Mouse (Mus musculus) hindbrain, embryonic 11.5 days (tissue): Measurements from ENCODE around the gene Bend5. TPM values are rescaled to one million over a fixed set of nuclear protein-coding genes. Genes with fewer than 3 reads are reported as not detected.
A peak's percentile ranks its signal among the peaks of the same experiment; 100 is the strongest.

Experiments used
- ATAC-seq: fragments of 200-750 bp; cut with Nextera tagmentation; 2 replicates; pipeline ENCODE4 v1.8.0; 2017; ENCODE audit warnings: mild to moderate bottlenecking, moderate TSS enrichment, moderate library complexity; ENCODE audit not compliant: low FRiP score
- DNase-seq: peaks from one replicate; pipeline ENCODE4 v3.0.0-alpha.2; 2015; ENCODE audit warnings: low spot score
- H3K27ac ChIP-seq: fragments of 300-500 bp; sonication (generic); 2 replicates; pipeline ENCODE4 v1.5.1; 2014; ENCODE audit warnings: mild to moderate bottlenecking, low read depth, low read length
- H3K27me3 ChIP-seq: fragments of 300-500 bp; sonication (generic); 2 replicates; pipeline ENCODE4 v1.6.1; 2014; ENCODE audit warnings: mild to moderate bottlenecking, low read length, moderate library complexity, mixed read lengths; ENCODE audit not compliant: control insufficient read depth, insufficient read depth
- H3K36me3 ChIP-seq: fragments of 300-500 bp; sonication (generic); 2 replicates; pipeline ENCODE4 v1.6.1; 2014; ENCODE audit warnings: mild to moderate bottlenecking, low read length, moderate library complexity, mixed read lengths; ENCODE audit not compliant: control insufficient read depth, insufficient read depth
- H3K4me1 ChIP-seq: fragments of 300-500 bp; sonication (generic); replicated peaks from 2 replicates; pipeline ENCODE4 v1.6.1; 2014; ENCODE audit warnings: low read length, mixed read lengths; ENCODE audit not compliant: control insufficient read depth, insufficient read depth
- H3K4me2 ChIP-seq: fragments of 300-500 bp; sonication (generic); replicated peaks from 2 replicates; pipeline ENCODE4 v1.6.1; 2014; ENCODE audit warnings: mild to moderate bottlenecking, low read depth, low read length
- H3K4me3 ChIP-seq: fragments of 300-500 bp; sonication (generic); 2 replicates; pipeline ENCODE4 v1.5.1; 2014; ENCODE audit warnings: low read depth, low read length
- H3K9ac ChIP-seq: fragments of 300-500 bp; sonication (generic); 2 replicates; pipeline ENCODE4 v1.6.1; 2014; ENCODE audit warnings: low read depth, low read length
- H3K9me3 ChIP-seq: fragments of 300-500 bp; sonication (generic); 2 replicates; pipeline ENCODE4 v1.6.1; 2016; ENCODE audit warnings: low read length; ENCODE audit not compliant: control insufficient read depth
- WGBS: fragments of 180-500 bp; shearing (Covaris S2); extraction: QIAGEN DNeasy Blood & Tissue Kit; methylation state at CpG from one replicate; pipeline ENCODE4 v1.1.7; 2014; 5-methylcytosine and 5-hydroxymethylcytosine counted together
- polyA plus RNA-seq: library from polyadenylated mRNA; unstranded; fragments of >200 nt; fragmentation: Nextera tagmentation; extraction: Ambion mirVana; gene quantifications from 2 replicates; pipeline ENCODE4 v1.2.1, GENCODE M21; 2014

Bend5 gene
- polyA plus RNA-seq, 1 experiment from 2014 or later: 48.8 TPM

- Histone ChIP-seq H3K36me3 (no peaks in the 10 kb centered on the region), H3K27ac (no peak overlapping the region), H3K4me2 (no peak overlapping the region), H3K27me3 (no peaks in the 10 kb centered on the region), H3K9ac (no peak overlapping the region), H3K4me1 (no peaks in the 10 kb centered on the region), H3K9me3 (no peaks in the 10 kb centered on the region), H3K4me3 (no peak overlapping the region)
- 86% methylated on average over 5 of the region's 5 CpGs for WGBS
- ATAC-seq (no peak), DNase-seq (no peak)
These were observed 68.7 kb downstream of the Bend5 start for GRCm38 (mm10) chr4:111483499-111483898.

GRCm38 (mm10) chr4:111485189-111485588 lies 70.4 kb downstream of the Bend5 start:
- 68% methylated on average over 5 of the region's 5 CpGs for WGBS
- no peaks in the 10 kb centered on the region for H3K4me1 ChIP-seq
- no peak overlapping the region for H3K9ac ChIP-seq
- H3K9me3 ChIP-seq: no peaks in the 10 kb centered on the region
- no peak for ATAC-seq
- H3K4me2 ChIP-seq: no peak overlapping the region
- no peak overlapping the region for H3K4me3 ChIP-seq
- no peaks in the 10 kb centered on the region for H3K36me3 ChIP-seq
- H3K27me3 ChIP-seq: no peaks in the 10 kb centered on the region
- DNase-seq: no peak
- H3K27ac ChIP-seq: no peak overlapping the region

- 81% methylated on average over 5 of the region's 5 CpGs for WGBS
- ATAC-seq (no peak), DNase-seq (no peak)
- Histone ChIP-seq H3K4me3 (no peak overlapping the region), H3K9ac (no peak overlapping the region), H3K4me2 (no peak overlapping the region), H3K36me3 (no peaks in the 10 kb centered on the region), H3K9me3 (no peaks in the 10 kb centered on the region), H3K27me3 (no peaks in the 10 kb centered on the region), H3K27ac (no peak overlapping the region), H3K4me1 (no peaks in the 10 kb centered on the region)
These were observed 71.4 kb downstream of the Bend5 start for GRCm38 (mm10) chr4:111486187-111486586.

- no peaks in the 10 kb centered on the region for H3K4me1 ChIP-seq
- ATAC-seq: no peak
- no peak overlapping the region for H3K4me2 ChIP-seq
- 91% methylated on average over 4 of the region's 4 CpGs for WGBS
- H3K27ac ChIP-seq: no peak overlapping the region
- H3K9ac ChIP-seq: no peak overlapping the region
- no peak for DNase-seq
- no peak overlapping the region for H3K4me3 ChIP-seq
- H3K9me3 ChIP-seq: no peaks in the 10 kb centered on the region
- no peaks in the 10 kb centered on the region for H3K27me3 ChIP-seq
- no peaks in the 10 kb centered on the region for H3K36me3 ChIP-seq
These were observed 72.5 kb downstream of the Bend5 start for GRCm38 (mm10) chr4:111487233-111487843.

GRCm38 (mm10) chr4:111493750-111494404 lies 79.1 kb downstream of the Bend5 start:
- DNase-seq (no peak), ATAC-seq (peak; percentile 47)
- WGBS: 48% methylated on average over 5 of the region's 5 CpGs
- no peak overlapping the region for H3K27ac ChIP-seq
- H3K4me3 ChIP-seq: no peak overlapping the region
- no peaks in the 10 kb centered on the region for H3K9me3 ChIP-seq
- no peaks in the 10 kb centered on the region for H3K36me3 ChIP-seq
- H3K9ac ChIP-seq: no peak overlapping the region
- H3K27me3 ChIP-seq: no peaks in the 10 kb centered on the region
- H3K4me2 ChIP-seq: no peak overlapping the region
- H3K4me1 ChIP-seq: no peaks in the 10 kb centered on the region

GRCm38 (mm10) chr4:111495949-111496348 lies 81.1 kb downstream of the Bend5 start:
- Histone ChIP-seq H3K4me2 (no peak overlapping the region), H3K9ac (no peak overlapping the region), H3K27ac (no peak overlapping the region), H3K27me3 (no peaks in the 10 kb centered on the region), H3K4me1 (no peaks in the 10 kb centered on the region), H3K4me3 (no peak overlapping the region), H3K36me3 (no peaks in the 10 kb centered on the region), H3K9me3 (no peaks in the 10 kb centered on the region)
- WGBS: 11% methylated on average over 2 of the region's 2 CpGs
- 0 out of 2 replicates have a peak, but pooled peaks have one; percentile 33 for ATAC-seq
- DNase-seq: peak; percentile 81

- Histone ChIP-seq H3K9me3 (no peaks in the 10 kb centered on the region), H3K9ac (no peak overlapping the region), H3K27me3 (no peaks in the 10 kb centered on the region), H3K36me3 (no peaks in the 10 kb centered on the region), H3K4me3 (no peak overlapping the region), H3K27ac (no peak overlapping the region), H3K4me1 (no peaks in the 10 kb centered on the region), H3K4me2 (no peak overlapping the region)
- ATAC-seq (no peak), DNase-seq (no peak)
- WGBS: 70% methylated on average over 3 of the region's 3 CpGs
These were observed 83.9 kb downstream of the Bend5 start for GRCm38 (mm10) chr4:111498751-111499150.

GRCm38 (mm10) chr4:111501441-111501840 lies 86.6 kb downstream of the Bend5 start:
- Histone ChIP-seq H3K9me3 (no peaks in the 10 kb centered on the region), H3K27me3 (no peaks in the 10 kb centered on the region), H3K27ac (no peak overlapping the region), H3K4me3 (no peak overlapping the region), H3K4me1 (no peaks in the 10 kb centered on the region), H3K9ac (no peak overlapping the region), H3K4me2 (no peak overlapping the region), H3K36me3 (no peaks in the 10 kb centered on the region)
- 63% methylated on average over 1 of the region's 1 CpGs for WGBS
- DNase-seq (no peak), ATAC-seq (no peak)
